Mouse (Mus musculus) forebrain, postnatal 0 days (tissue): ENCODE measurements around the gene Anxa1. TPM values are rescaled to one million over a fixed set of nuclear protein-coding genes. Genes with fewer than 3 reads are reported as not detected.

ENCODE experiments used
- ATAC-seq: fragments of 200-750 bp; cut with Nextera tagmentation; 2 replicates; pipeline ENCODE4 v1.8.0; 2017; ENCODE audit warnings: mild to moderate bottlenecking, moderate library complexity
- DNase-seq: peaks from one replicate; pipeline ENCODE4 v3.0.0-alpha.2; 2015
- H3K27ac ChIP-seq: fragments of 300-500 bp; sonication (generic); 2 replicates; pipeline ENCODE4 v1.5.1; 2014; ENCODE audit warnings: low read depth, mild to moderate bottlenecking, antibody characterized with exemption, low read length, moderate library complexity, mixed read lengths
- H3K27me3 ChIP-seq: fragments of 300-500 bp; sonication (generic); 2 replicates; pipeline ENCODE4 v1.6.1; 2014; ENCODE audit warnings: mild to moderate bottlenecking, low read length, mixed read lengths; ENCODE audit not compliant: insufficient read depth
- H3K36me3 ChIP-seq: fragments of 300-500 bp; sonication (generic); 2 replicates; pipeline ENCODE4 v1.6.1; 2014; ENCODE audit warnings: mild to moderate bottlenecking, moderate library complexity; ENCODE audit not compliant: insufficient read depth
- H3K4me1 ChIP-seq: fragments of 300-500 bp; sonication (generic); 2 replicates; pipeline ENCODE4 v1.6.1; 2014; ENCODE audit warnings: antibody characterized with exemption; ENCODE audit not compliant: insufficient read depth
- H3K4me2 ChIP-seq: fragments of 300-500 bp; sonication (generic); 2 replicates; pipeline ENCODE4 v1.6.1; 2014; ENCODE audit warnings: low read depth, mild to moderate bottlenecking, moderate library complexity
- H3K4me3 ChIP-seq: fragments of 300-500 bp; sonication (generic); 2 replicates; pipeline ENCODE4 v1.5.1; 2014; ENCODE audit warnings: low read depth, low read length, mixed read lengths
- H3K9ac ChIP-seq: fragments of 300-500 bp; sonication (generic); 2 replicates; pipeline ENCODE4 v1.6.1; 2014; ENCODE audit warnings: mild to moderate bottlenecking
- H3K9me3 ChIP-seq: fragments of 300-500 bp; sonication (generic); 2 replicates; pipeline ENCODE4 v1.6.1; 2016; ENCODE audit warnings: low read length
- CTCF ChIP-seq: sonication (generic); IDR thresholded peaks from 2 replicates; pipeline ENCODE4 v1.5.1; 2016; ENCODE audit warnings: antibody characterized with exemption, control low read depth, low read depth
- WGBS: fragments of 180-500 bp; shearing (Covaris S2); extraction: QIAGEN DNeasy Blood & Tissue Kit; methylation state at CpG from one replicate; pipeline ENCODE4 v1.1.7; 2014; 5-methylcytosine and 5-hydroxymethylcytosine counted together
- polyA plus RNA-seq: library from polyadenylated mRNA; unstranded; fragments of >200 nt; fragmentation: Nextera tagmentation; extraction: Ambion mirVana; gene quantifications from 2 replicates; pipeline ENCODE4 v1.2.1, GENCODE M21; 2015
- total RNA-seq: library from RNA; depleted of rRNA; stranded (reverse); fragments of >200 nt; gene quantifications from 2 replicates; pipeline ENCODE4 v1.2.3, GENCODE M21; 2014; rRNA removed

Gene Anxa1
- total RNA-seq (5.8 and 7.0 TPM in 2 replicates), polyA plus RNA-seq (15.3 and 16.8 TPM in 2 replicates)

- no peaks in the 10 kb centered on the region for H3K4me1 ChIP-seq
- 82% methylated on average over 5 of the region's 5 CpGs for WGBS
- TF ChIP-seq CTCF: no peak
Measured at GRCm38 (mm10) chr19:20390455-20390994, at the start of gene Anxa1. Gene Anxa1 (minus strand): TSS chr19:20390944.

GRCm38 (mm10) chr19:20437043-20437442 is 46.3 kb upstream of the Anxa1 start:
- H3K36me3 ChIP-seq: no peaks in the 10 kb centered on the region
- ATAC-seq (no peak), DNase-seq (no peak)
- H3K9ac ChIP-seq: no peak overlapping the region
- H3K9me3 ChIP-seq: no peaks in the 10 kb centered on the region
- TF ChIP-seq CTCF: no peak
- H3K27ac ChIP-seq: no peak overlapping the region
- H3K4me1 ChIP-seq: no peaks in the 10 kb centered on the region
- no peak overlapping the region for H3K4me3 ChIP-seq
- no peaks in the 10 kb centered on the region for H3K27me3 ChIP-seq
- 64% methylated on average over 5 of the region's 5 CpGs for WGBS
- H3K4me2 ChIP-seq: no peak overlapping the region

More at GRCm38 (mm10) chr19:20390455-20390994, at the start of gene Anxa1:
- H3K9ac ChIP-seq: no peak within 1 kb of the TSS
- H3K36me3 ChIP-seq: no peaks in the 10 kb centered on the region
- no peak within 1 kb of the TSS for H3K27ac ChIP-seq
- H3K4me2 ChIP-seq: no peak within 1 kb of the TSS
- no peaks in the 10 kb centered on the region for H3K27me3 ChIP-seq
- DNase-seq (no peak), ATAC-seq (no peak)
- H3K9me3 ChIP-seq: no peaks in the 10 kb centered on the region
- H3K4me3 ChIP-seq: no peak within 1 kb of the TSS

GRCm38 (mm10) chr19:20434541-20434940 is 43.8 kb upstream of the Anxa1 start:
- no peak overlapping the region for H3K27ac ChIP-seq
- DNase-seq (peak; percentile 59), ATAC-seq (0 out of 2 replicates have a peak, but pooled peaks have one; percentile 40)
- H3K4me1 ChIP-seq: no peaks in the 10 kb centered on the region
- 17% methylated on average over 3 of the region's 3 CpGs for WGBS
- H3K27me3 ChIP-seq: no peaks in the 10 kb centered on the region
- no peaks in the 10 kb centered on the region for H3K9me3 ChIP-seq
- H3K4me3 ChIP-seq: no peak overlapping the region
- TF ChIP-seq CTCF: peak; percentile 72
- no peak overlapping the region for H3K9ac ChIP-seq
- no peaks in the 10 kb centered on the region for H3K36me3 ChIP-seq
- no peak overlapping the region for H3K4me2 ChIP-seq

- Histone ChIP-seq H3K4me1 (no peaks in the 10 kb centered on the region), H3K27me3 (no peaks in the 10 kb centered on the region), H3K36me3 (no peaks in the 10 kb centered on the region), H3K9ac (no peak overlapping the region), H3K27ac (no peak overlapping the region), H3K9me3 (no peaks in the 10 kb centered on the region), H3K4me2 (no peak overlapping the region), H3K4me3 (no peak overlapping the region)
- no peak for DNase-seq
- no peak for TF ChIP-seq CTCF
- ATAC-seq: no peak
- 88% methylated on average over 5 of the region's 5 CpGs for WGBS
Measured at GRCm38 (mm10) chr19:20433966-20434365, 43.2 kb upstream of the Anxa1 start.

DNA sequence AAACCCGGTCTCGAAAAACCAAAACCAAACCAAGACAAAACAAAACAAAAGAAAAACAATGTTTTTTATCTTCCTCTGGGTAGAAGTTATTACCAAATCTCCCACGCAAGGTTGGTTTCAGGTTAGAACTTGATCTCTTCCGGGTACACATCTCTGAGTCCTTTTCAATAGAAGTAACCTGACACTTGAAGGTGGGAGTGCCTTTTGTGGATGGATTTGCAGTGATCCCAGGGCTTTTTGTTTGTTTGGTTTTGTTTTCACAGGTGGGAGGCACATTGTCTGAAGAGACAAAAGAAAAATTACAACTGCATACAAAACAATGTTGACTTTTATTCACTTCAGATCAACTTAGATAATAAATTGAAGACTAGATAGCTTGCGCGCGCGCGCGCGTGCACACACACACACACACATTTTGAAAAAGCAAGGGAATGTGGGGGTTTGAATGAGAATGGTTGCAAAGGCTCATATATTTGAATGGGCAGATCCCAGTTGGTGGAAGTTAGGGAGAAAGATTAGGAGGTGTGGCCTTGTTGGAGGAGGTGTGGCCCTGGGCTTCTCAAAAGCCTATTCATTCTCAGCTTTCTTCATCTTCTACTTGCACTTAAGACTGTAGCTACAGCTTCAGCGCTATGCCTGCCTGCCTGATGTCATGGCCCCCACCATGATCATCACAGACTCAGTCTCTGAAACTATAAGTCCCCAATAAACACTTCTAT is 35.9 kb upstream of the Anxa1 start:
- no peak for TF ChIP-seq CTCF
- H3K36me3 ChIP-seq: no peaks in the 10 kb centered on the region
- H3K9me3 ChIP-seq: no peaks in the 10 kb centered on the region
- no peak for DNase-seq
- H3K4me3 ChIP-seq: no peak overlapping the region
- 57% methylated on average over 12 of the region's 12 CpGs for WGBS
- no peak overlapping the region for H3K9ac ChIP-seq
- H3K4me2 ChIP-seq: no peak overlapping the region
- no peak overlapping the region for H3K27ac ChIP-seq
- no peak for ATAC-seq
- H3K27me3 ChIP-seq: no peaks in the 10 kb centered on the region
- H3K4me1 ChIP-seq: no peaks in the 10 kb centered on the region

DNA sequence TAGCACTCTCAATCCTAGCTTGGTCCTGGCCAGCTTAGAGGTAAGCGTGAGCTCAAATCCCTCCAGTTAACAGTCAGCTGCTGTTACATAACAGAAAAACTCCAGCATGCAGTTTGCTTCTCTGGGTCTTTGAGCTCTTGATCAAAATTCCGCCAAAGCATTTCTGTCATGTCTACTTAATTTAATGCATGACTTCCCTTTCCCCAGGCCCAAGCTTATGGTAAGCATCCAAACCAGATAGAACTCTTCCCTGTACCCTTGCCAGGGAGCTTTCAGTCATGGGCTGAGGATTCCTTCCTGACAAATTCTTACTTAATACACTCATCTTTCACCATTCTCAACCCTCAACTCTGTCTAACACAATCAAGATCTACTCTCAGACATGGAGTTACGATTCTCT is 20.5 kb upstream of the Anxa1 start:
- Histone ChIP-seq H3K9me3 (no peaks in the 10 kb centered on the region), H3K4me1 (no peaks in the 10 kb centered on the region), H3K4me2 (no peak overlapping the region), H3K36me3 (no peaks in the 10 kb centered on the region), H3K27me3 (no peaks in the 10 kb centered on the region), H3K4me3 (no peak overlapping the region), H3K9ac (no peak overlapping the region), H3K27ac (no peak overlapping the region)
- DNase-seq (no peak), ATAC-seq (no peak)
- no peak for TF ChIP-seq CTCF
- 89% methylated on average over 3 of the region's 3 CpGs for WGBS
